Mouse (Mus musculus) naive thymus-derived CD4-positive, alpha-beta T cell, adult 2 months (primary cell): ENCODE results near the gene Gm6583.
A peak's percentile ranks its signal among the peaks of the same experiment; 100 is the strongest.

Experiments used
- DNase-seq: peaks from one replicate; pipeline ENCODE4 v3.0.0-alpha.2; 2011; ENCODE audit warnings: low read depth

Gene Gm6583

GRCm38 (mm10) chr5:112367929-112368328 is 12.1 kb upstream of the Gm6583 start:
- DNase-seq = no peak

- DNase-seq = no peak
These were observed 11.5 kb upstream of the Gm6583 start for GRCm38 (mm10) chr5:112367338-112367737.

GRCm38 (mm10) chr5:112366879-112367278 is 11.0 kb upstream of the Gm6583 start:
- no peak for DNase-seq

GRCm38 (mm10) chr5:112364184-112364797 is 8.5 kb upstream of the Gm6583 start:
- DNase-seq = no peak

GRCm38 (mm10) chr5:112360077-112360476 is 4.2 kb upstream of the Gm6583 start:
- no peak for DNase-seq

GRCm38 (mm10) chr5:112359520-112359919 is 3.7 kb upstream of the Gm6583 start:
- DNase-seq = no peak

GRCm38 (mm10) chr5:112356322-112356721 is 489 bp upstream of the Gm6583 start:
- no peak for DNase-seq

GRCm38 (mm10) chr5:112355493-112355892 is 340 bp downstream of the Gm6583 start:
- no peak for DNase-seq

GRCm38 (mm10) chr5:112349169-112349568 is 6.7 kb downstream of the Gm6583 start:
- DNase-seq = no peak

GRCm38 (mm10) chr5:112346211-112346965 is 9.4 kb downstream of the Gm6583 start:
- no peak for DNase-seq

GRCm38 (mm10) chr5:112344092-112344960 is 11.5 kb downstream of the Gm6583 start:
- DNase-seq = no peak

- peak; percentile 69 for DNase-seq
These were observed 12.6 kb downstream of the Gm6583 start for GRCm38 (mm10) chr5:112343205-112343595.

- peak; percentile 94 for DNase-seq
These were observed 13.2 kb downstream of the Gm6583 start, which contains the start of the genes Srrd and Hps4 for GRCm38 (mm10) chr5:112342463-112343204. Srrd (minus strand) TSS chr5:112343040. Hps4 (plus strand) TSS chr5:112343083.

- DNase-seq = no peak
These were observed 16.6 kb downstream of the Gm6583 start for GRCm38 (mm10) chr5:112339215-112339614.

GRCm38 (mm10) chr5:112337004-112337403 is 18.8 kb downstream of the Gm6583 start:
- DNase-seq = no peak

- DNase-seq = peak; percentile 81
These were observed 20.4 kb downstream of the Gm6583 start for GRCm38 (mm10) chr5:112335473-112335872.

- no peak for DNase-seq
These were observed 25.8 kb downstream of the Gm6583 start for GRCm38 (mm10) chr5:112329805-112330564.

GRCm38 (mm10) chr5:112327854-112328253 is 28.0 kb downstream of the Gm6583 start:
- no peak for DNase-seq

GRCm38 (mm10) chr5:112326446-112327009 is 29.3 kb downstream of the Gm6583 start:
- DNase-seq = no peak

GRCm38 (mm10) chr5:112325546-112326445 is 30.0 kb downstream of the Gm6583 start, which contains the start of gene Tfip11:
Tfip11 (plus strand) TSS chr5:112326358.
- peak; percentile 92 for DNase-seq
